Mouse (Mus musculus) cerebellum, adult 18-20 months (tissue): ENCODE results near the gene Orc3.
A peak's percentile ranks its signal among the peaks of the same experiment; 100 is the strongest.

Source experiments
- DNase-seq, 2 experiments: peaks; one replicate each; pipeline ENCODE4 v3.0.0; 2021

Orc3 gene

DNA sequence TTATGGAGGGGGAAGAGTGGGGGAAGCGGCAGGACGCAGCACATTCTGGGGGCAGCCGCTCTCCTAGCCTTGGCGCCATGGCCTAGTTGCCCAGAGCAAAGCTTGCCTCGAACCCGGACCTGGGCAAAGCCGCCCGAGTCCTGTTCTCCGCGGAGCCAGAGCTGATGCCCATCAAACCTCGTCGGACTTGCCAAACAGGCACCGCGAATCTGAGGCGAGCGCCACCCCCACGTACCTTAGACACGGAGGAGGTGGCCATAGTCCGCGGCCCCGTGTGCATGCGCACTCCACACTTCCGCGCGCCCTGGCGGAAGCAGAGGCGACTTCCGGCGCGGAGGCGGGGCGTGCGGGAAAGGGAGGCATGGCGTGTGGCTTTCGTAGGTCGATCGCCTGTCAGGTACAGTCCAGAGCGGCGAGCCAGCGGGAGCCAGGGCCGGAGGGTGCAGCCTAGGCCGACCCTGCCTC lies at the start of gene Orc3, which contains the start of gene Rars2:
Orc3 (minus strand) TSS at position 315 of the 465 bp plus-strand sequence.
Rars2 (plus strand) TSS at position 328 of the 465 bp plus-strand sequence.
- peak; percentile 93 to 96 for DNase-seq

DNA sequence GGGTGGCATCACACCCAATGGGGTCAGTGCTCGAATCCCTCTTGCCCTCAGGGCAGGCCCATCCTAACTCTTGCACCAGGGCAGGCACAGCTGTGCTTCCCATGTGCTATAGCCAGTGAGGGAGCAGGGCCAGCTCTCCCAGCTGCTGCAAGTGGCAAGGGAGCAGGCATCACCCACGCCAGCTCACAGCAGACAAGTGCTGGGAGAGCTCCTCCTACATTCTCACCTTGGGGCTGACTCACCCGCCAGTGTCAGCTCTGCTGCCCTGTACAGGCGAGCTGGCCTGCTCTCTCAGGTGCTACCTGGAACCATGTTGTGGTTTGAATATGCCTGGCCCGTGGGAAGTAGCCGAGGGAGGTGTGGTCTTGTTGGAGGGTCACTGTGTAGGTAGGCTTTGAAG lies 47.2 kb upstream of the Orc3 start:
- no peak for DNase-seq

DNA sequence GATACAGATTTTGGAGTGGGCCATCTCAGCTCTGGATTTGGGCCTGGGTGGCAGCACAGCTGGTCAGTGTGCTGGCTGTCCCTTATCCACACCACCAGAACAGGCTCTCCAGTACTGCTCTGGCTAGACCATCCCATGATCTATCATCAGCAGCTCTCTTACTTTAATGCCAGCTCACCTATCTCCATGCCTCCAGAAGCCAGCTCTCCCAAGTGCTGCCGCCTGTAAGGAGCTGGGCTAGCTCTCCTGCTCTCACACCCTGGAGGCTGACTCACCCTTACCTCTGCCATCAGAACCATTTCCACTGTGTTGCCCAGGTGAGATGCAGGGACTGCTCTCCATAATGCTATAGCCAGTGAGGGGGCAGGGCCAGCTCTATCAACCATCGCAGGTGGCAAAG lies 46.8 kb upstream of the Orc3 start:
- no peak for DNase-seq

DNA sequence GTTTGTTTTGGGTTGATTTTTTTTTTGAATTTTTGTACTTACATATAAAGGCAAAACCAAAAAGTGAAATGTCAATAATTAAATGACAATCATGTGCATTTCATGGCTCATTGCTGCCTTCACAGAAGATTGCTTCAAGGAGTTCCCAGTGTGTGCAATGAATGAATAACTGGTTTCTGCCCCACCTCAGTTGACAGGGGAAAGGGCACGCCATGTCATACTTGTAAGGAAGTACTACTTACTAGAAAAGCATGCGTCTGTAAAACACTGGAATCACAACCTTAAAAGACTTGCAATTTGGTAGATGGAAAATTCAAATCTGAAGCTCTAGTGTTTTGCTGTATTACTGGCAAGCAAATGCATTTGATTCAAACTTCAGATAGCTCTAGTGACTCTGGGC lies 44.3 kb upstream of the Orc3 start:
- DNase-seq = no peak

DNA sequence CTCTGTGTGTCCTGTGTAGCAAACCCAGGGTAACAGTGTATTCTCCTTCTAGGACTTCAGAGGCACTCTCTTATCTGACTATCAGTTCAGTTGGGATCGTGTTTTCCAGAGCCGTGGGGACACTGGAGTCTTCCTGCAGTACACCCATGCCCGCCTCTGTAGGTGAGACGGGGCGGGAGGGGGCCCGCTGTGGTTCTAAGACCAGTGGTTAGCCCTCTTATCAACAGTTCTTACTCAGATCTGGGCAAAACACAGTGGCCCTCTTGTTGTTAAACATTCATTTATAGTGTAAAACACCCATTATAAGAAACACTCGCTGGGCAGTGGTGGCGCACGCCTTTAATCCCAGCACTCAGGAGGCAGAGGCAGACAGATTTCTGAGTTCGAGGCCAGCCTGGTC lies 41.4 kb upstream of the Orc3 start:
- no peak for DNase-seq

DNA sequence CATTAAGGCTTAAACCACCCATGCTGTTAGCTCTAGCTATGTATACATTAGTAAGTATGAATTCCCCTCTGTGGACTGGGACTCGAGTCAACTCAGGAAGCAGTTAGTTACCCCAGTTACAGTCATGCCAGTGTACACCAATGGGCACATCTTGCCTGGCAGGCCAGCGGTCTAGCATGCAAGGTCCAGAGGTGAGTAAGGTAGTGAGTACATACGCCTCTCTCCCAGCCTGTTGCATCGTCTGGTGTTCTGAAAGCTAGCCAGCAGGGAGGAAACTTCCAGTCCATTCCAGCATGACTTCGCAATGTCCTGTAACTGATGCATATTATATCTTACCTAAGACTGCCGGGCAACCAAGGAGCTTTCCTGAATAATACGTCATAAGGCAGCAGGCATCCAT lies 38.4 kb upstream of the Orc3 start:
- DNase-seq = no peak

DNA sequence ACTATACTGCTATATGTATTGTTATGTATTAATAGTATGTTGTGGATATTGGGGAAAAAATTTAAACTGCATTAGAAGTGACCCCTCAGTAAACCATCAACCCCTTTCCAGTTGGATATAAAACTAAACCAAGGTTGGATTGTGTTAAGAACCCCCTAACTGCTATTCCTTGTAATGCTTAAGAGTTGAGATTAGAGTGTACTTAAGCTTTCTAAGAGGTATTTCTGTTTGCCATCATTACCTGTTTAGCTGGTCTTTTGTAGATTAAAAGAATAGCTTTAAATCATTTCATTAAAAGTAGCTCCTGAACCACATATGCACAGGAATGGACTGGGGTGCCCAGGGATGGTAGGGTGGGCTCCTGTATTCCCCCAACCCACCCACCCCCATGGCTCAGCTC lies 30.0 kb upstream of the Orc3 start:
- no peak for DNase-seq

DNA sequence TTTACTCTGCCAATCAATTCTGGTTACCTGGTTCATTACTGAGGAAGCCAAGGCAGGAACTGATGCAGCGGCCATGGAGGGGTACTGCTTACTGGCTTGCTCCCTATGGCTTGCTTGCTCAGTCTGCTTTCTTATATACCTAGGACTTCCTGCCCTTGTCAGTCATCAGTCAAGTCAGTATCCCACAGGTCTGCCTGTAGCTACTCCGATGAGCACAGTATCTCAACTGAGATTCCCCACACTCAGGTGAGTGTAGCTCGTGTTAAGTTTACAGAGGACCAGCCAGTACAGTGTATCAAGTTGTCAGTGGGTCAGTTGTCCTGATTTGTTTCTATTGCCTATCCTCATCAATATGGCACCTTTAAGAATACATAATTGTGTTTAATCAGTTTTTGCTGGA lies 26.0 kb upstream of the Orc3 start:
- no peak for DNase-seq

DNA sequence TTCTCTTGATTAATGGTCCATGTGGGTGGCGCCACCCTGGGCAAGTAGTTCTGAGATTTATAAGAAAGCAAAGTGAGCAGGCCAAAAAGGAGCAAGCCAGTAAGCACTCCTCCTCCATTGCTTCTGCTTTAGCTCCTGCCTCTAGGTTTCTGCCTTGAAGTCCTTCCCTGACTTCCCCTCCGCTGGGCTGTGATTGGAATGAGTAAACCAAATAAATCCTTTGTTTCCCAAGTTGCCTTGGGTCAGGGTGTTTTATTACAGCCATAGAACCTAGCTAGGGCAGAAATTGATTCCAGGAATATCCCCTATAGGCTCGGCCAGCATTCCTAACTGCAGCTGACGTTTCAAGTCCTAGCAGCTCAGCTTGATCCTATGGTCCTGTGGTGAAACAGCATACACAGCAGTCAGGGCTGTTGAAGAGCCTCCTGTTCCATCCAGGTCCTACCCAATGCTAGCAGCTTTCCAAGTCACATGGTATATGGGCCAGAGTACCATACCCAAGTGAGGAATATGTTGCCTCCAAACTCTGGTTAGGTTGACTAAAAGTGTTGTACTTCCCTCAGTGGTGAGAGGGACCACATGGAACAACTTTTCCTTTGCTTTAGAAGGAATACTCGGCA lies 25.1 kb upstream of the Orc3 start:
- DNase-seq = no peak

DNA sequence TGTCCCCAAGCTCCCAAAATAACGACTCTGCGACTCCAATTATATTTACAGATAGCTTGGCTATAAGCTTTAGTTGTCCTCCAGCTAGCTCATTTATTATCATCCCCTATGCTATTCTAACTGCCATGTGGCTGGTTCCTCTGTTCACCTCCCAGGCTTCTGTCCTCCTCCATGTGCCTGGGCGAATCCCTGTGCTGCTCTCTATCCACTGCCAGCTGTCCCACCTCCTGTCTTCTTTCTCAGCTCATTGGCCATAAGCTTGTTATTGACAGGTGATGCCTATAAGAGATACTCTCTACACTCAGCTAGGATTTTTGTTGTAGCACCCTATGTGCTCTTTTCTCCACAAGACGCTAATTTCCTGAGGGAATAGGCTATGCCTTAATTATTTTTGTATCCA lies 23.1 kb upstream of the Orc3 start:
- no peak for DNase-seq

DNA sequence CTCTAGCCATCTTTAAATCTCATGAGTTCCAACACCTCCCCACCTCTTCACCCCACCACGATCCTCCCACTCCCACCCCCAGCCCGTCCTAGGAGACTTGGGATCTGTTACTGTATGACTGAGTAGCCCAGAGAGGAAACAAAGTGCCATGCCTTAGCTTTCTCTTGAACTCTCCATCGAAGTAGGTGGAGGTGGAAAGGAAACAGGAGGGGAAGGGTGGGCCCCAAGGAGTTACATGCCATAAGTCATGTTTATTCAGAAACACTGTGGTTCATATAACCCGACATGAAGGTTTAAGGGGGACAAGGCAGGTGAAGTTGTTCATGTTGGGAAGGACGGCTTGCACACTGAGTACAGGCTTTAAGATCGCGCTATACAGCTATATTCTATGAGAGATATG lies 22.6 kb upstream of the Orc3 start:
- DNase-seq = no peak

DNA sequence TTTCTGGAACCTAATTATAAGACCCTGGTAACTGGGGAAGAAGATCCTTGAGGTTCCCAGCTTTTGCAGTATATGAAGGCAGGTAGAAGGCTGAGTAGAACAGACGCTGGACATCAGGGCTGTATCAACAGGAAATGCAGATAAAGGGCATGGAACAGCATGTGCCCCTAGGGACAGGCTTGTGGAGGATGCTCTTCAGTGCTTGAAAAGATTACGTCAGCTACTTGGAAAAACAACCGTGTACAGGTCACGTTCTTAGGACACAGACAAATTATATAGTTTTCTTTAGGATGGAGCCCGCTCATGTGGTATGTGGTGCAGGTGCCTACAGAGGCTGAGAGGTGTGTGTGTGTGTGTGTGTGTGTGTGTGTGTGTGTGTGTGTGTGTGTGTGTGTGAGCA lies 21.3 kb upstream of the Orc3 start:
- no peak for DNase-seq

DNA sequence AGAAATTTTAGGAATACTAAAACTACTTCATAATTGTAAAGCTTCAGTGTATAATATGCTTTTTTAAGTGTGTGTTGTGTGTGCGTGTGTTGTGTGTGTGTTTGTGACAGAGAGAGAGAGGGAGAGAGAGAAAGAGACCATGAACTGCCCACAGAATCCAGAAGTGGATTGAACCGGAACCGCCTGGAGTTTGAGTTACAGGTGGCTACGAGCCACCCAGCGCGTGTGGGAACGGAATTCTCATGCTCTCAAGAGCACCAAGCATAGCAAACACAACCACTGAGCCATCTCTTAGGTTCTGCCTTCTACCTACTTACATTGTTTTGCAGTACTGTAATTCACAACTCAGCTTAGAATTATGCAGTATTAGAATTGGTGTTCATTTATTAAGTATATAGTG lies 19.4 kb upstream of the Orc3 start:
- no peak for DNase-seq

DNA sequence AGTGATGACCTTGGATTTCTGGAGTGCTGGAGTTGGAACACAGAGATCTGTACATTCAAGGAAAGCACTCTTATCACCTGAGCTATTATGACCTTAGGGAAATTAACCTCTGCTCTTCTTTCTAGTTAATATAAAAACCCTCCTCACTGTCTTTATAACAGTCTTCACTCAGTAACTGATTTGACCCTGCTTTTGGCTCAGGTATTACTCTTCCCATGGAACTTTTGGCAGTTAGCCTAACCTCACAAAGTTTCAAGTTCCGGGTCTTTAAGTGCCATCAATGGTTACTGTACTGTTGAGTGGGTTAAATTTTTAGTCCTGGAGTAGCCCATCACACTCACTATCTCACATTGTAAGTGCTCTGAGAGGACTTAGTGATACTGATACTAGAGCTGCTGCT lies 15.2 kb upstream of the Orc3 start:
- DNase-seq = no peak

DNA sequence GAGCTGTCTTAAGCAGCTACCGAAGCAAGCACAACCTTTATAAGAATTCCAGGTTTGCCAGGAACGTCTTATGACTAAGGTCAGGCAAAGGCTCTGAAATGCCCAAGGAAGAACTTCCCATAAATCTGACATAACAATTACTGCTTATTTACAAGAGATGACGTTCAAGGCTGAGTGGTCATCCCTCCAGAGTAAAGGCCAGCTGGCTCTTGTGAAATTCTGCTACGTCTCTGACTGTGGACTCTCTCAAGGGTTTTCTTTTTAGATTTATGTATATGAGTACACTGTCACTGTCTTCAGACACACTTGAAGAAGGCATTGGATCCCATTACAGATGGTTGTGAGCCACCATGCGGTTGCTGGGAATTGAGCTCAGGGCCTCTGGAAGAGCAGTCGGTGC lies 11.7 kb upstream of the Orc3 start:
- no peak for DNase-seq

DNA sequence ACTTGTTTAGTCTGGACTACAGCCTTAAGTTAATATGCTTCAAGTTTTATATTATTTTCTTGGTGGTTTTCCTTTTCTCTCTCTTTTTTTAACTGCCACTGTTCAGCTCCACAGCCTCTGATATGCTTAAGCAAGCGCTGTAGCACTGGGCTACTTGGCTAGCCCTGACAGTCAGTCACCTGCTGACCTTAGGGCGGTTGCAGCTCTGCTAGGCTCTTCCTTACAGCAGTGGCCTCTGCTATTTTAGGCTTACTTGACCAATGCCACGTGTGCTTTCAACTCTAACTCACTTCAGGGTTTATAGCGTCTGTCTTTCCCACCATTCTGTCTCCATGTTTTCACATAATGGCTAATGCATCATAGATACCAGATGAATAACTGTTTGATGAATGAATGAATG lies 10.8 kb upstream of the Orc3 start:
- DNase-seq = no peak

DNA sequence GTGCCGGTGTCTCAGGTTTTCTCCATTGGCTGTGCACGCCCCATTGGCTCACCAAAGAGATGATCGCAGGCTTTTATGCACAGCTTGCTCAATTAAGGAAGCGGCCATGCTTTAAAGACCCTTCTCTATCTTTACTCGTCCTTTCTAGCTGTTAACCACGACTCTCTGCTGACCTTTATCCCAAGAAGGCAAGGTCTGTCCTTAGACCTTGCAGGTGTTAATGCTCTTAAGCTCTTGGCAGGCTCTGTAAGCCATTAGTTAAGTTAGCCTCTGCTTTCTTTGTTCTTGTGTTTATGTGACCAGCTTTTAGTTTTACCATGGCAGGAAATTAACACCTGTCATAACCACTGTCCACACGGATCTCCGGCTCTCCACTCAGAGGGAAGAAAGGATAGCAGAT lies 1.4 kb upstream of the Orc3 start:
- no peak for DNase-seq

DNA sequence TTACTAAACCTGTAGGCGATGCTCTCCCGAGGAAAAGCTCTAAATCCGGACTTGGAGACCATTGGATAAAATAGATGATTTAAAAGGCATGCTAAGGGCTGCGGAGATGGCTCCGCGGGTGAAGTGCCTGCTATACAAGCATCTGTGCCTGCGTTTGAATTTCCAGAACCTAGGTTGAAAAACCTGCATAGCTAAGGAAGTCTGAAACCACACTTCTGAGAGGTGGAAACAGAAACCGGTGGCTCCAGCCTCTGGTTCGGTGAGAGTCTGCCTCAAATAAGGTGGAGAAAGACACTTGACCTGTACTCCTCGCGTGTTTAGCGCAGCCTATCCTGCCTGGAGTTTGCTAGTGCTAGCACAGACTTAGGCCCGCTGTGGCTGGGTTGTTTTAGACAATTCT lies 559 bp upstream of the Orc3 start:
- DNase-seq = peak; percentile 25 to 37

DNA sequence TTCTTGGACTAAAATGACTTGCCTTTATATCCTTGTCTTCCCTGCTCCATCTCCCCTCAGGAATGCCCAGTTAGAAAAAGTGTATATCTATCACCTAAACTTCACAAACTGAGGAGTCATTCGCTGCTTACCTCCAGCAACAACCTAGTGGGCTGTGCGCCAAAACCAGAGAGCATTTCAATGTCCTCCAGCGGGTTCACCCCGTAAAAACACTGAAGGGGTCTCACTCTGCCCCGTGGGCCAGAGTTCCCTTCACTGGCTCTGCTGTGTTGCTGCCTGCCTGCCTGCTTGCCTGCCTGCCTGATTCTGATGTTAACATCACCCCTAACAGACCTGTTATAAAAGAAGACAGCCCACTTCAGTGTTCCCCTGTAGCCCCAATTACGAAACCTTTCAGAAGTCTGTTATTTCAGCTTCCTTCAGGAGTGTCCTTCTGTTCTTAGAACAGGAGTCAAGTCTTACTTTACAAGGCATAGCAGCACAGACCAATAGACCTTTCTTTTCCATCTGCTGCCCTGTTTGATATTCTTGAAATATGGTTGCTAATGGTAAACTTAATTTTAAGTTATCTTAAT lies 1.1 kb downstream of the Orc3 start:
- DNase-seq = peak; percentile 21 to 35

DNA sequence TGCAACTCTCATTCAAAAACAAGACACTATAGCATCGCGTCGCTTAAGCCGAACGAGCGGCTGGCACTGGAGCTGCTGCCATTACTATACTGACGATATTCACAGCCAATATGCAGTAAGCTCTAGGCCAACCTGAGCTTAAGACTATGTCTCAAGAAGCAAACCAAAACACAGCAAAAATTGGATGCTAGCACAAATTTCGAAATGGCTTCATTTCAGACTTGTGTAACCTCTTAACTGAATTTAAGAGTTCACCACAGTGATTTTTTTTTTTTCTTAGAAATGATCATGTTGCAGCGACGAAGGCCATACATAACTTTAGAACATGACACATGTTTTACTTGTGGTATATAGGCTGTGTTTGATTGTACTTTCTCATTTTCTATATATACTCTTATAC lies 8.1 kb downstream of the Orc3 start:
- DNase-seq = no peak

DNA sequence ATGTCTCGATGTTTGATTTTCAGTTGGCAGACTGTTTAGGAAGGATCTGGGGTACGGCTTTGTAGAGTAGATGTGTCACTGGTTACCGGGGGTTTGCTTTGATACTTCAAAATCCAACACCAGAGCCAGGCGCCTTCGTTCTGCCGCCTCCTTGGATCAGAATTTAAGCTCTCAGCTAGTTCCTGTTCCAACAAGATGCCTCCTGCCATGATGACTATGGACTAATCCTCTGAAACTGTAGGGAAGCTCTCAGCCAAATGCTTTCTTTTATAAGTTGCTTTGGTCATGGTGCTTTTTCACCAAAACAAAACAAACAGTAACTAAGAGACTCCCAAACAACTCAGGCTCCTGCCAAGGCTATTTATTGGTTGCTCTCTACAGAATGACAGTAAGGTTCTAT lies 11.6 kb downstream of the Orc3 start:
- DNase-seq = no peak

DNA sequence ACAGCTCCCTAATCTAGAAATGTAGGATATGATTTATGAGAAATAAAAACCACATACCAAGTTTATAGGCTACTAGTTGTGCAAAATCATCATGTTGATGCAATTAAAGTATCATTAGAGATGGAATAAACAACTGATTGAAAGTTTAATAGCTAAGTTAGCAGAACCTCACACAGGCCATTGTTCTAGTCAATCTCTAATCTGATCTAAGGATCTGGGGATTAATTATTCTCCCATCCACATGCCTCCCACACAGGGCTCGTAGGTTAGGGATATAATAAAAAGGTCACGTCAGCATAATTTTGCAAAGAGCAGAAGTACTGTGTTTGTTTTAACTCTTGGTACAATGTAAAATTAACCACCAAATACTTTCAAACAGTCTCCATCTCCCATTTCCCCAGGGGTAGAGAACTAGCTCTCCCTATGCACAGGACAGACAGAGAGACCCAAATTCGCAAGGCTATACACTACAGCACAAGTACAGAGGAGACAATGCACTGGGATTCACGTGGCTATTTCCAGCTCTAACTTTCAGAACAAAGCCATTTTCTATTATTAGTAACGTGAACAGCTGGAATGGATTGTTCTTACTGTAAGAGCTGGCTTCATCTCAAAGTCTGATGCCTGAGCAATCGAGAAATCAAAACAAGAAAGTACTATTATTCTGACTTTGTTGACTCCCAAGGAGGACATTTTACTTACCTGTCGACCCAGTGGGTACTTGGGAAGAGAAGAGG lies 29.7 kb downstream of the Orc3 start:
- DNase-seq = no peak

DNA sequence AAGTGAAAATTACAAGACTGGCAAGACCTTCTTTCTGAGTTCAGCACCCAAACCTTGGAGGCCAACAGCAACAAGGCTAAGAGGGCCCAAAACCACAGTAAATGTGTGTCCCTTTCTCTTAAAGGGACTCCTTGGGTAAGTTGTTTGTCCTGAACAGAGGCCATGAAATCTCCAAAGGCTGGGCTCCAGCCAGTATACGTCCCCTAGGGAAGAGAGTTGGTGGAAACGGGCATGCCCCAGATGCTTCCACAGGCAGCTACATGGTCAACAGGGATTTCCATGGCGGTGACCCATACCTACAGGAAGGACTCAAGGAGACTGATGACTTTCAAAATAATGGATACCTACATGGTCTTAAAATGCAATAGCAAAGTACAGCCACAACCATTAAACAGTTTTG lies 31.3 kb downstream of the Orc3 start:
- DNase-seq = no peak

DNA sequence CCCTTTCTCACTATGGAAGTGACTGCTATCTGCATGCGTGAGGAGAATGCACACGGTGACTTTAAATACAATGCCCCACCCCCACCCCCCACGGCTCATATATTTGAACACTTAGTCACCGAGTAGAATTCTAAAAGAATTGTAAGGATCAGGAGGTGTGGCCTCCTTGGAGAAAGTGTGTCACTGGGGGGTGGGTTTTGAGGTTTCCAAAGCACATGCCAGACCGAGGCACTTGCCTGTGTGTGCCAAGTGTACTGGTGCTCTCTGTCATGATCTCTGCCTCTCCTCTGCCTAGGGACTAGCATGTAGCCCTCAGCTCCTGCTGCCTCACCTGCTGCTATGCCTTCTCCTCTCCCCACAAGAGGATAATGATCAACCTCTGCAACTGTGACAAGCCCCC lies 32.3 kb downstream of the Orc3 start:
- no peak for DNase-seq

DNA sequence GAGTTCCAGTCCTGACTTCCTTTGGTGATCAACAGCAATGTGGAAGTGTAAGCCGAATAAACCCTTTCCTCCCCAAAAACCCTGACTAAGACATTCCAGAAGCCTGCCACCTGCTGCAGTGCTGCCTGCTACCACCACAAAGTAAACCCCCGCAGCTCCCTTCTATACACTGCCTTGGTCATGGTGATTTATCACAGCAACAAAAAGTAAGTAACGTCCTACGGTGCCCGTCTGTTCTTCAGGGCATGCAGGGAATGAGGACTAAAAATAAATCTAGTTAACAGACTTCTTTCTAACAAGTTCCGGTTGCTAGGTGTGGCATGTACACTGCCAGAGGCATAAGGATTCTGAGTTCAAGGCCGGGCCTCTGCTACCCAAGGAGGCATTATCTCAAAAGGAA lies 32.8 kb downstream of the Orc3 start:
- DNase-seq = no peak
